8 mouse cellular contexts compared by ENCODE assay signal in the genomic region with DNA sequence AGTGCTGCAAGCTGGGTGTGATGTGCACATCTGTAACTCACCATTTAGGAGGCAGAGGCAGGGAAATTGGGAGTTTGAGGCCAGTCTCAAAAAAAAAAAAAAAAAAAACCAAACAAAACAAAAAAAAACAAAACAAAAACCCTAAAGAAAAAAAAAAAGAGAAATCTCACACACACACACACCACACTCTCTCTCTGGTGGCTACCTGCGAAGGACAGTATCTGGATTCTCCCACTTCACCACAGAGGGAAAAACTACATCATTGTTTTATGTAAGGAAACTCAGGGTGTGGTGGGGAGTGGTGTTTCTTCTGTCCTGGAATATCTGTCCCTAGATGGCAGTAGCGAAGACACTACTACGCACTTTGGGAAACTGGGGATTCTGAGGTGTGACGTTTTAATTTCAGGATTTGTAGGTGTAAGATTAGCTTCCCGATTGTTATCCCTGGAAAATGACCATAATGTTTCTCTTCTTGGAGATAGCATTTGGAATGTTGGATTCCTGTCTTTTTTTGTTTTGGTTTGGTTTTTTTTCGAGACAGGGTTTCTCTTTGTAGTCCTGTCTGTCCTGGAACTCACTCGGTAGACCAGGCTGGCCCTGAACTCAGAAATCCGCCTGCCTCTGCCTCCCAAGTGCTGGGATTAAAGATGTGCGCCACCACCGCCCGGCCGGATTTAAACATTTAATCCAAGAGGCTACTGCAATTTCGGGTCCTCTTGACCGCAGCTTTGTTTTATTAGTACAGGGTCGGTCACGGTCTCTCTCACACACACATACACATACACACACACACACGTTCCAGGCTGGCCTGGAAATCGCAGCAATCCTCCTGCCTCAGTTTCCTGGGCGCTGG. TPM values are rescaled to one million over a fixed set of nuclear protein-coding genes. Genes with fewer than 3 reads are reported as not detected.
DNase-seq lines count a peak whose midpoint lies in the region; ATAC-seq and TF ChIP-seq lines count a peak whose summit lies in the region.

No protein-coding gene starts in this region.

- H3K9me3 ChIP-seq in forebrain, embryonic 13.5 days (replicated peaks): no peaks in the 10 kb centered on the region
- no peaks in the 10 kb centered on the region for H3K9me3 ChIP-seq in intestine, embryonic 15.5 days
- no peaks in the 10 kb centered on the region for H3K9me3 ChIP-seq in lung, embryonic 14.5 days (ENCODE audit: low read depth, low read length)

- 20% methylated on average over 19 of the region's 19 CpGs for WGBS in forebrain, embryonic 13.5 days
- 10% methylated on average over 19 of the region's 19 CpGs for WGBS in intestine, embryonic 15.5 days
- WGBS in lung, embryonic 14.5 days: 11% methylated on average over 19 of the region's 19 CpGs

- peak overlapping the region; percentile 81; the same call in 1 of the 2 replicates for H3K27ac ChIP-seq in forebrain, embryonic 13.5 days
- peak overlapping the region; percentile 84 for H3K27ac ChIP-seq in intestine, embryonic 15.5 days
- peak overlapping the region; percentile 87 for H3K27ac ChIP-seq in lung, embryonic 14.5 days (ENCODE audit: low read depth)

- H3K27me3 ChIP-seq in forebrain, embryonic 13.5 days: no peaks in the 10 kb centered on the region
- no peaks in the 10 kb centered on the region for H3K27me3 ChIP-seq in intestine, embryonic 15.5 days (replicated peaks)
- H3K27me3 ChIP-seq in lung, embryonic 14.5 days (ENCODE audit: insufficient read depth, low read length): no peaks in the 10 kb centered on the region

- intact Hi-C loops in heart, postnatal 14 days (cut with DNase I): loop anchor here (2.0 to 10.0 kb wide), 3 partner anchors 30 to 740 kb away; partner anchors contain the start of genes Asl and Crcp

- peak overlapping the region; percentile 61 for H3K4me3 ChIP-seq in forebrain, embryonic 13.5 days
- peak overlapping the region; percentile 69 for H3K4me3 ChIP-seq in intestine, embryonic 15.5 days (replicated peaks)
- peak overlapping the region; percentile 76 for H3K4me3 ChIP-seq in lung, embryonic 14.5 days (ENCODE audit: low read depth, low read length)

- TF ChIP-seq CTCF in lung, embryonic 14.5 days (IDR thresholded peaks at IDR 0.05; ENCODE audit: low read depth): peak; percentile 62

- H3K4me1 ChIP-seq in forebrain, embryonic 13.5 days: peaks cover 27% of the 10 kb centered on the region
- peaks cover 4% of the 10 kb centered on the region; the same call in 1 of the 2 replicates for H3K4me1 ChIP-seq in intestine, embryonic 15.5 days (replicated peaks)
- H3K4me1 ChIP-seq in lung, embryonic 14.5 days (ENCODE audit: insufficient read depth): no peaks in the 10 kb centered on the region

- ATAC-seq in forebrain, embryonic 13.5 days: no peak
- ATAC-seq in intestine, embryonic 15.5 days: peak; percentile 1; the same call in 1 of the 2 replicates
- ATAC-seq in lung, embryonic 14.5 days (ENCODE audit: insufficient read depth): no peak

- H3K4me2 ChIP-seq in forebrain, embryonic 13.5 days: peak overlapping the region; percentile 83
- peak overlapping the region; percentile 84 for H3K4me2 ChIP-seq in intestine, embryonic 15.5 days (replicated peaks)
- peak overlapping the region; percentile 83 for H3K4me2 ChIP-seq in lung, embryonic 14.5 days

- peaks cover 43% of the 10 kb centered on the region for H3K36me3 ChIP-seq in forebrain, embryonic 13.5 days (ENCODE audit: poor library complexity, severe bottlenecking)
- H3K36me3 ChIP-seq in intestine, embryonic 15.5 days: peaks cover 3% of the 10 kb centered on the region; the same call in 1 of the 2 replicates
- peaks cover 42% of the 10 kb centered on the region for H3K36me3 ChIP-seq in lung, embryonic 14.5 days (ENCODE audit: insufficient read depth)

- DNase-seq in heart, adult 18-20 months: peak; percentile 59
- DNase-seq in heart, postnatal 14 days: no peak
- peak; percentile 65 for DNase-seq in Muller cell, postnatal 12 days (ENCODE audit: inconsistent ontology term)
- peak; percentile 81 for DNase-seq in lung, embryonic 14.5 days
- DNase-seq in retina, postnatal 1 day: peak; percentile 45
- no peak for DNase-seq in ovary, adult 18-20 months (ENCODE audit: low spot score)

- H3K9ac ChIP-seq in forebrain, embryonic 13.5 days: peak overlapping the region; percentile 86
- H3K9ac ChIP-seq in intestine, embryonic 15.5 days: peak overlapping the region; percentile 80
- peak overlapping the region; percentile 89 for H3K9ac ChIP-seq in lung, embryonic 14.5 days

RNA-seq across cellular contexts. Expression of gene Sbds, which starts 0.9 kb away (rescaled TPM):
- total RNA-seq in heart, adult 18-20 months (2021): 10 to 100 TPM; 52.0 to 55.9 TPM
- total RNA-seq in heart, postnatal 14 days (2021): 10 to 100 TPM; 39.9 to 45.4 TPM
- polyA plus RNA-seq in forebrain, embryonic 13.5 days (2015; fragmentation: Nextera tagmentation; extraction: Ambion mirVana): 65.4 and 67.7 TPM in 2 replicates
- 75.0 and 75.9 TPM in 2 replicates for polyA plus RNA-seq in intestine, embryonic 15.5 days (2015; fragmentation: Nextera tagmentation; extraction: Ambion mirVana)
- polyA plus RNA-seq in lung, embryonic 14.5 days (2014; fragmentation: Nextera tagmentation; extraction: Ambion mirVana): 50.7 and 51.4 TPM in 2 replicates

RNA-seq across cellular contexts. Expression of gene Tyw1, which starts 1.0 kb away (rescaled TPM):
- total RNA-seq in heart, adult 18-20 months (2021): 1 to 10 TPM; 6.4 to 9.1 TPM
- 1 to 10 TPM; 8.3 to 9.3 TPM for total RNA-seq in heart, postnatal 14 days (2021)
- 24.4 and 27.1 TPM in 2 replicates for polyA plus RNA-seq in forebrain, embryonic 13.5 days (2015; fragmentation: Nextera tagmentation; extraction: Ambion mirVana)
- polyA plus RNA-seq in intestine, embryonic 15.5 days (2015; fragmentation: Nextera tagmentation; extraction: Ambion mirVana): 23.5 and 24.0 TPM in 2 replicates
- 25.2 and 27.5 TPM in 2 replicates for polyA plus RNA-seq in lung, embryonic 14.5 days (2014; fragmentation: Nextera tagmentation; extraction: Ambion mirVana)

RNA-seq across cellular contexts. Expression of gene Tmem248, which starts 37.5 kb away (rescaled TPM):
- total RNA-seq in heart, adult 18-20 months (2021): 10 to 100 TPM; 37.1 to 39.8 TPM
- 10 to 100 TPM; 31.7 to 33.0 TPM for total RNA-seq in heart, postnatal 14 days (2021)
- polyA plus RNA-seq in forebrain, embryonic 13.5 days (2015; fragmentation: Nextera tagmentation; extraction: Ambion mirVana): 21.8 and 22.3 TPM in 2 replicates
- 38.9 and 40.2 TPM in 2 replicates for polyA plus RNA-seq in intestine, embryonic 15.5 days (2015; fragmentation: Nextera tagmentation; extraction: Ambion mirVana)
- polyA plus RNA-seq in lung, embryonic 14.5 days (2014; fragmentation: Nextera tagmentation; extraction: Ambion mirVana): 42.4 and 46.6 TPM in 2 replicates

Comparison
In these comparisons a context has a peak if more than half of its experiments do, and no peak if none do; other contexts are left out.
1. DNase-seq: peak in heart, adult 18-20 months (2 of 2), Muller cell, postnatal 12 days (single experiment), lung, embryonic 14.5 days (single experiment) and retina, postnatal 1 day (single experiment); none in heart, postnatal 14 days (0 of 2) and ovary, adult 18-20 months (single experiment).
2. Peak in every context shown above with its lines, with median percentiles within 50 percentile points of each other: H3K27ac ChIP-seq, H3K4me2 ChIP-seq, H3K4me3 ChIP-seq and H3K9ac ChIP-seq.